ENCODE assay signal across 11 mouse cellular contexts in genomic region chr11:37772481-37773089, GRCm38 (mm10).
"Had no signal": no experiment of that assay in that cellular context is flagged by ENCODE, and none has a peak within 500 bp of the region (broad histone marks: within the 10 kb centered on the region; RNA-seq: fewer than 3 reads in every experiment).

No protein-coding gene starts in this region.

- H3K4me3 ChIP-seq: kidney, embryonic 15.5 days; limb, embryonic 15.5 days; liver, embryonic 12.5 days had no signal

- H3K4me2 ChIP-seq: kidney, embryonic 15.5 days; limb, embryonic 15.5 days; liver, embryonic 12.5 days; lung, embryonic 14.5 days had no signal

- DNase-seq: kidney, adult 2 months; kidney, postnatal 14 days; layer of hippocampus, adult 9-11 months; layer of hippocampus, postnatal 36 days; lung, embryonic 14.5 days; lung, postnatal 36 days; thymus, postnatal 4 days had no signal

- H3K9ac ChIP-seq: kidney, embryonic 15.5 days; limb, embryonic 15.5 days; liver, embryonic 12.5 days; lung, embryonic 14.5 days had no signal

- H3K27ac ChIP-seq: kidney, embryonic 15.5 days; limb, embryonic 15.5 days; liver, embryonic 12.5 days; stomach, postnatal 0 days had no signal

- H3K4me1 ChIP-seq: kidney, embryonic 15.5 days; limb, embryonic 15.5 days; liver, embryonic 12.5 days had no signal

- ATAC-seq: liver, embryonic 12.5 days had no signal

- H3K9me3 ChIP-seq: kidney, embryonic 15.5 days; limb, embryonic 15.5 days; liver, embryonic 12.5 days had no signal

- H3K27me3 ChIP-seq: kidney, embryonic 15.5 days; limb, embryonic 15.5 days; liver, embryonic 12.5 days had no signal

- H3K36me3 ChIP-seq: kidney, embryonic 15.5 days; limb, embryonic 15.5 days; liver, embryonic 12.5 days had no signal
